Mouse (Mus musculus) thymus, adult 2 months (tissue): ENCODE measurements around the gene Chchd1. TPM values are rescaled to one million over a fixed set of nuclear protein-coding genes. Genes with fewer than 3 reads are reported as not detected.

Experiments used
- DNase-seq: peaks from one replicate; pipeline ENCODE4 v3.0.0; 2021
- H3K27ac ChIP-seq: fragments of 200-500 bp; 2 replicates; pipeline ENCODE4 v1.5.1; 2012; ENCODE audit warnings: low read length, control low read depth; ENCODE audit not compliant: control insufficient read depth, insufficient read depth
- H3K27me3 ChIP-seq: fragments of 200-500 bp; 2 replicates; pipeline ENCODE4 v1.6.1; 2012; ENCODE audit warnings: mild to moderate bottlenecking, low read length, moderate library complexity, mixed read lengths; ENCODE audit not compliant: control insufficient read depth, insufficient read depth
- H3K36me3 ChIP-seq: fragments of 200-500 bp; 2 replicates; pipeline ENCODE4 v1.6.1; 2012; ENCODE audit warnings: mild to moderate bottlenecking, low read length, moderate library complexity; ENCODE audit not compliant: control insufficient read depth, insufficient read depth
- H3K4me1 ChIP-seq: fragments of 200-500 bp; replicated peaks from 2 replicates; pipeline ENCODE4 v1.6.1; 2012; ENCODE audit warnings: low read length; ENCODE audit not compliant: control insufficient read depth, insufficient read depth
- H3K4me3 ChIP-seq: fragments of 200-500 bp; 2 replicates; pipeline ENCODE4 v1.5.1; 2012; ENCODE audit warnings: mild to moderate bottlenecking, low read length, control low read depth, moderate library complexity; ENCODE audit not compliant: control insufficient read depth, insufficient read depth
- CTCF ChIP-seq: fragments of 200-500 bp; IDR thresholded peaks from 2 replicates; pipeline ENCODE4 v1.5.1; 2012; ENCODE audit warnings: mild to moderate bottlenecking, control low read depth, low read length, moderate library complexity, borderline replicate concordance; ENCODE audit not compliant: control insufficient read depth, poor library complexity, insufficient read depth; ENCODE audit errors: extremely low read depth
- POLR2A ChIP-seq: fragments of 200-500 bp; IDR thresholded peaks from 2 replicates; pipeline ENCODE4 v1.6.1; 2012; ENCODE audit warnings: mild to moderate bottlenecking, low read length, control low read depth, moderate library complexity; ENCODE audit not compliant: control insufficient read depth, poor library complexity, insufficient read depth; ENCODE audit errors: extremely low read depth
- WGBS: fragments of 180-500 bp; shearing (Covaris S2); methylation state at CpG from one replicate; pipeline ENCODE4 v1.1.7; 2018; 5-methylcytosine and 5-hydroxymethylcytosine counted together
- polyA plus RNA-seq: library from polyadenylated mRNA; depleted of rRNA; stranded (reverse); fragments of >200 nt; gene quantifications from 2 replicates; pipeline ENCODE4 v1.2.3, GENCODE M21; 2012; rRNA removed

Gene Chchd1
- polyA plus RNA-seq, 1 experiment = 39.5 TPM

DNA sequence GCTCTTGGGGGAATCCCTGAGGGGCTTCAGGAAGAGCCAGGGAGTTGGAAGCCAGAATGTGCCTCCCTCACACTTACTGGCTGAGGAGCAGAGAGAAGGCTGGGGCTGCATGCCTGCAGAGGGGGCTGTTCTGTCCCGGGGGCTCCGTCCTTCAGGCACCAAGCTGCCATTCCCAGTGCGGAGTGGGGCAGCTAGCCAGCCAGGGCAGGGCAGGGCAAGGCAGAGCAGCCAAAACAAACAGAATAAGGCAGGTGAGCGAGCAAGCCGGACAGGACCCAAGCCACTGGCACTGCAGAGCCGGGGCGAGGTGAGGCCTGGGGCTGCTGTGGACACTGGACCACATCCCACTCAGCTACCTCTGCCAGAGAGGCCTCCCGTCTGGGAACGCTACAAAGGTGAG is 38.5 kb downstream of the Chchd1 start:
- DNase-seq = no peak
- TF ChIP-seq POLR2A (no peak), CTCF (no peak)
- Histone ChIP-seq H3K4me3 (no peak overlapping the region), H3K27ac (no peak overlapping the region), H3K27me3 (no peaks in the 10 kb centered on the region), H3K4me1 (no peaks in the 10 kb centered on the region), H3K36me3 (peaks cover 10% of the 10 kb centered on the region)
- WGBS = 96% methylated on average over 9 of the region's 9 CpGs

DNA sequence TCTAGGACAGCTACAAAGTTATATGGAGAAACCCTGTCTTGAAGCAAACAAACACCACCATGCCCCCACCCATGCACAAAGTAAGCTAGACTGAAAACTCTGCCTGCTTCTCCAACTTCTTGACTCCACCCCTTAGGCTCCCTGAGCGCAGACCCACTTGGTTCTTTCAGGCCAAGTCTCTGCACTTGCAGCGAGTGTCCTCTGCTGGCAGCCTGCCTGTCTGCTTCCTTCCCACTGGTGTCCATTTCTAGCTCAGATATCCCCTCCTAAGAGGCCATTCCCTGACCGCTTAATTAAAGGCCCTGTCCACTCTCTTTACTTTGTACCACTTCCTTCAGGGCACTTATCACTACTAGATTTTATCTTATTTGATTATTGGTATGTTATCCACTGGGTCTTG is 40.8 kb downstream of the Chchd1 start:
- H3K36me3 ChIP-seq = peaks cover 8% of the 10 kb centered on the region
- H3K4me1 ChIP-seq = no peaks in the 10 kb centered on the region
- no peaks in the 10 kb centered on the region for H3K27me3 ChIP-seq
- H3K4me3 ChIP-seq = no peak overlapping the region
- TF ChIP-seq POLR2A (no peak), CTCF (no peak)
- H3K27ac ChIP-seq = no peak overlapping the region
- 93% methylated on average over 3 of the region's 3 CpGs for WGBS
- DNase-seq = no peak

DNA sequence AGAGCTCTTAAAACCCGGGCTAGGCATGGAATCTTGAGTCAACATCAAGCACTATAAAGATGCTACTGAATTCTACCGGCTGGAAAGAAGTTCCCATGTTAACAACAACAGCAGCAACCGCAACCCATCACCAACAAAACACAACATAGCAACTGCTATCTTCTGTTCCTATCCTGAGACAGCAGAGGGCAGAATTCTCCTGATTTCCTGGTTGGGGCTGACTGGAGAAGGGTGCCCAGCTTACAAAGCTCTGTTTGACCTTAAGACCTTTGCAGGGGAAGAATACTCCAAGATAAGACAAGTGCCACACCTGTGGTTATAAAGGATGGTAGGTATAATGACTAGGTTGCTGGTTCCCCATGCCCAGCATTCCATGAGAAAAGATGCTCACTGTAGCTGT is 44.1 kb downstream of the Chchd1 start:
- TF ChIP-seq POLR2A (no peak), CTCF (no peak)
- Histone ChIP-seq H3K4me3 (no peak overlapping the region), H3K4me1 (no peaks in the 10 kb centered on the region), H3K27ac (no peak overlapping the region), H3K27me3 (no peaks in the 10 kb centered on the region), H3K36me3 (peaks cover 8% of the 10 kb centered on the region)
- WGBS = 91% methylated on average over 3 of the region's 3 CpGs
- no peak for DNase-seq

DNA sequence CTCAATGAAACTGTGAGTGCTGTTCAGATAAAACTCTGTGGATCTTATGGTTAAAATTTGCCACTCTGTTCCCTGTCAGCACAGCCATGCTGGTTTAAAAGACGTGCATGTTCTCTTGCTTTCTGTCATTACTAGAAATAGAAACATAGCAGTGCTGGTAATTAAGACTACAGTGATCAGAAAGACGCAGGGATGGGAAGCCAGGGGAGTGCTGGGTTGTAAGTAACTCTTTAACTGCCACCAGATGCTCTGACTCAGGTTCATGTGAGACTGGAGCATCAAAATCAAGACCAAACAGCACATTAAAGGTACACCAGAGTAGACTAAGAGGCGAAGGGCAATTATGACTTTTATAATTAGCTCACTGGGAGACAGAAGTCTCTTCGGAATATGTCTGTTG is 45.6 kb downstream of the Chchd1 start:
- H3K36me3 ChIP-seq = peaks cover 8% of the 10 kb centered on the region
- 92% methylated on average over 4 of the region's 4 CpGs for WGBS
- no peak overlapping the region for H3K27ac ChIP-seq
- TF ChIP-seq CTCF = no peak
- TF ChIP-seq POLR2A = no peak
- no peak overlapping the region for H3K4me3 ChIP-seq
- H3K4me1 ChIP-seq = no peaks in the 10 kb centered on the region
- DNase-seq = no peak
- no peaks in the 10 kb centered on the region for H3K27me3 ChIP-seq

DNA sequence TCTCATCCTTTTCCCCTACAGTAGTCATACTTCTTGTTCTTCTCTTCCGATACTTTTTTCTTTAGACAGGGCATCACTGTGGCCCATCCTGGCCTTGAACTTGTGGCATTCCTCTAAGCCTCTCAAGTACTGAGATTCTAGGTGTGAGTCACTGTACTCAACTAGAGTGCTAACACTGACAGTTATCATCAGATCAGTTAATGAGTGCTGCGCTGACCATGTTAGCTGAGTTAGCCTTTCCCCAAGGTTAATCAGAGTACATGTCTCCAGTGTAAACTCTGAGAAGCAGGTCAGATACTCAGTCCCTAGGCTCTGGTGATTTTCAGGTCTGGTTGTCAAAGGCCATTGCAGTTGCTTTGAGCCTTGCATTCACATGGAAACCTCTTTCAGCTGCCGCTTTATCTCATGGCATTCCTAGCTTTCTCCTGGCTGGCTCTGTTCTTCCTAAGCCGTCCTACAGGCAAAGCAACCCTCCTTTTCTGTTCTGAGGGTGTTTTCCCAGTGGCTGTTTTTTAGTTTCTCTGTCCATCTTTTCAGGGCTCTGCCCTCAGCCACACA is 46.8 kb downstream of the Chchd1 start:
- no peaks in the 10 kb centered on the region for H3K27me3 ChIP-seq
- no peak overlapping the region for H3K27ac ChIP-seq
- DNase-seq = no peak
- no peak for TF ChIP-seq CTCF
- no peak for TF ChIP-seq POLR2A
- WGBS = 98% methylated on average over 4 of the region's 4 CpGs
- H3K4me3 ChIP-seq = no peak overlapping the region
- H3K36me3 ChIP-seq = peaks cover 2% of the 10 kb centered on the region
- H3K4me1 ChIP-seq = no peaks in the 10 kb centered on the region

DNA sequence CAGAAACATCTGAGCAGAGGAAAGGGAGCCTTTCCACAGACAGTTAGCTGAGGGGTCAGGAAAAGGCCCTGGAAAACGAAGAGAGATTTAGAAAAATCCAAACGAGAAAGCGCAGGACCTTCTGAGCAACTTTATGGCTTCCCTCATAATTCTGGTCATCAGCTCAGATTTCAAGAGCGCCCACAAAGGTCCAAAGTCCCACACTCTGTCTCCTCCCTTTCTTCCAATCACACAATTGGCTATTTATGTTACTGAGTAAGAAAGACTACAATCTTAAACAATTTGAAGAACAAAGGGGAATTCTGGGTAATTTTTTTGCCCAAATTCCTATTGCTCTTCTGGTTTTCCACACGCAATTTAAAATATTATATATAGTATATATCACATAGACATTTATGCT is 47.7 kb downstream of the Chchd1 start:
- DNase-seq = no peak
- Histone ChIP-seq H3K4me1 (no peaks in the 10 kb centered on the region), H3K27ac (no peak overlapping the region), H3K4me3 (no peak overlapping the region), H3K27me3 (no peaks in the 10 kb centered on the region), H3K36me3 (no peaks in the 10 kb centered on the region; the same call in 1 of the 2 replicates)
- 94% methylated on average over 5 of the region's 5 CpGs for WGBS
- no peak for TF ChIP-seq POLR2A
- TF ChIP-seq CTCF = no peak

DNA sequence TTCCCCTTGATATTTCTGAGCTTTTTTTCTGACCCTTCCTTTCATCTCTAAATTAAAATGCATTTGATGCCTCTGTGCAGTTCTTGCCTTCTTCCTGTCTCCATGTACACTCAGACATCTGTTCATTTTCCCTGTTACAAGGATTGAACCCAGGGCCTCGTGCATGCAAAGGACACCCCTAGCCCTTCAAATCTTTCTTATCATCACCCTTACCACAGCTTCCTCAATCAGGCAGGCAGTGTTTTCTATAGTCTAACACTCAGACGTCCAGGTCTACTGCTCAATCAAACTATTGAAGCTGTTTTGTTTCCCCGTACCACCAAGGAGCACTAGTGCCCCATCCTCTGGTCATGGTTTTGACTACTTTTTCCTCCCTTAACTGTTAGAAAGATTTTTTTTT is 51.0 kb downstream of the Chchd1 start:
- TF ChIP-seq CTCF = no peak
- no peak for TF ChIP-seq POLR2A

More for the DNA sequence above, 51.0 kb downstream of the Chchd1 start:
- Histone ChIP-seq H3K27ac (no peak overlapping the region), H3K27me3 (no peaks in the 10 kb centered on the region), H3K4me1 (no peaks in the 10 kb centered on the region), H3K36me3 (peaks cover 11% of the 10 kb centered on the region), H3K4me3 (no peak overlapping the region)
- DNase-seq = no peak
- WGBS = 67% methylated on average over 3 of the region's 3 CpGs

Other genes with a start within 250 kb of the Chchd1 start
- 82.2 and 91.8 TPM in 2 replicates for gene Anxa7, start 222.9 kb upstream of the Chchd1 start, polyA plus RNA-seq
- gene Mss51, start 206.1 kb upstream of the Chchd1 start, polyA plus RNA-seq = 2.9 and 3.9 TPM in 2 replicates
- gene Ppp3cb, start 156.4 kb upstream of the Chchd1 start, polyA plus RNA-seq = 26.1 and 29.1 TPM in 2 replicates
- gene Usp54, start 61.9 kb upstream of the Chchd1 start, polyA plus RNA-seq = 3.2 and 3.9 TPM in 2 replicates
- 0.82 TPM in 1 of 2 replicates, not detected in the other for gene Myoz1, start 46.5 kb upstream of the Chchd1 start, polyA plus RNA-seq
- 0.51 and 2.8 TPM in 2 replicates for gene Synpo2l, start 34.7 kb upstream of the Chchd1 start, polyA plus RNA-seq
- gene Sec24c, start 28.7 kb upstream of the Chchd1 start, polyA plus RNA-seq = 486 and 497 TPM in 2 replicates
- 19.2 and 23.4 TPM in 2 replicates for gene Fut11, start 8.0 kb upstream of the Chchd1 start, polyA plus RNA-seq
- gene Zswim8, start 4.5 kb downstream of the Chchd1 start, polyA plus RNA-seq = 296 and 301 TPM in 2 replicates
- gene Ndst2, start 31.6 kb downstream of the Chchd1 start, polyA plus RNA-seq = 42.2 and 46.2 TPM in 2 replicates
- 36.4 and 42.3 TPM in 2 replicates for gene Camk2g, start 91.1 kb downstream of the Chchd1 start, polyA plus RNA-seq
- gene Plau, start 133.7 kb downstream of the Chchd1 start, polyA plus RNA-seq = 5.6 and 6.4 TPM in 2 replicates
- gene Vcl, start 226.4 kb downstream of the Chchd1 start, polyA plus RNA-seq = 12.4 and 14.7 TPM in 2 replicates